Mouse (Mus musculus) thymus, postnatal 4 days (tissue): ENCODE results near the gene Arhgap5.

Experiments
- DNase-seq: peaks from one replicate; pipeline ENCODE4 v3.0.0; 2021

The Arhgap5 gene

DNA sequence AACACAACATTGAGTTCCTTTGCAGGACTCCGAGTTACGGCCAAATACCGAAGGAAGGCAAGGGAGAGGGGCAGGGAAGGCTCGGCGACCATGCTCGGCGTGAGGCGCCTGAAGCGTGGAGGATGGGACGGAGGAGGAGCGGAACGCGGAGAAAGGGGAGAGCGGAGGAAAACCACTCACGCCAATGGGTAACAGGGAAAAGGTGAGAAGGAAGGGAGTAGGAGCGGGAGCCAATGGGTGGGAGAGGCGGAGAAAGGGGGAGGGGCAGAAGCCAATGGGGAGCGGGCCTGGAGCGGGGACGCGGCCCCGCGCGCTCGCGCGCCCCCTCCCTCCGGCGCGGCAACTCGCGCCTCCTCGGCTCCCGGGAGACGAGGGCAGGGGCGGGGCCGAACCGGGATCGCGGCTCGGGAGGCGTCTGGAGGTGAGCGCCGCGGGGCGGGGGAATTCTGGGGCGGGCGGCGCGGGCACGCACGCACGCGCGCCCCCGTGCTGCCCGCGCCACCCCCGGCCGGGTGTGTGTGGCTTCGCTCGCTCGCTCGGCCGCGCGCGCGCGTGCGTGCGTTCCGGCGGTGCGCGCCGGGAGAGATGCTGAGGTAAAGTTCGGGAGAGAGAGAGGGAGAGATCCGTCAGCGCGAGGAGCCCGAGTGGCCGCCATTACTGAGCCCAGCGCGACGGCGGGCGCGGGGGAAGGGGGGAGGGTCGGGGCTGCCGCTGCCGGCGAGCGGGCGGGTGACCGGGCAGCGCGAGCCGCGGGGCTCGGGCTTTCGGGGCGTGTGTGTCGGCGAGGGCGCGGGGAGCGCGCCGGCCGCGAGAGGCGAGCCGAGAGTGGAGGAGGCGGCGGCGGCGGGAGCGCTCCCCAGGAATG lies at the start of gene Arhgap5:
Gene Arhgap5 (plus strand): TSS at position 517 of the 865 bp plus-strand sequence.
- peak; percentile 82 for DNase-seq

DNA sequence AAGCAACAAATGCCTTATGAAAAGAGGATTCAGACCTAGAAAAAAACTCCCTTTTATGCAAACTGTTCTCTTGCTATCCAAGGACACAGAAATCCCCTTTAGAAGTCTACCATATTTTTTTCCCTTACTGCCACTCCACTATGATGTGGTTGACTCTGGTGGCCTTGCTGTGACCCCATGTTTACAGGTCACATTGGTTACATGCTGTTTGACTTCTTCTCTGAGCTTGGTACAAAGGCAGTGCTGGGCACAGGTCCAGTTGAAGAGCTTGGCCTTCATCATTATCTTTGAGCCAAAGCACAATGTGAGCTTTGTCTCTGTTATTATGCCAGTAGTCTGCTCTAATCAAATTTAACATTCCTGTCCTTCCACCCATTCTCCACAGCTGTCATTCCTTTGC lies 39.2 kb upstream of the Arhgap5 start:
- no peak for DNase-seq

DNA sequence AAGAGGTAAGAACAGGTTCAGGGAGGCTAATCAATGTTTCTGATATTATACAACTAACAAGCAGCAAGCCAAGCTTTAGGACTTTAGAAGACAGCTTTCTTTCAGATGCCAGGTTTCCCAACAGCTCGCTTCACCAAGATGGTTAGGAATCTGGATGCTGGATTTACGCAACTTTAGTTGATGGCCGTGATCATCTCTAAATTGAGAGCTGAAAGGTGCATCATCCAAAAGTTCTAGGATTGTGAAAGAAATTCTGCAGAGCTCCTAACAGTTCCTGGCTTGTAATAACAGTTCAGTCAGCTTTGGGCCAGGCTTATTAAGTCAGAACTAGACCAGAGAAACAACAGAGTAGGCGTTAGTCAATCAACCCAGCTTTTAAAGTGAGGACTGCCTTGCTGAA lies 32.2 kb upstream of the Arhgap5 start:
- DNase-seq = no peak

DNA sequence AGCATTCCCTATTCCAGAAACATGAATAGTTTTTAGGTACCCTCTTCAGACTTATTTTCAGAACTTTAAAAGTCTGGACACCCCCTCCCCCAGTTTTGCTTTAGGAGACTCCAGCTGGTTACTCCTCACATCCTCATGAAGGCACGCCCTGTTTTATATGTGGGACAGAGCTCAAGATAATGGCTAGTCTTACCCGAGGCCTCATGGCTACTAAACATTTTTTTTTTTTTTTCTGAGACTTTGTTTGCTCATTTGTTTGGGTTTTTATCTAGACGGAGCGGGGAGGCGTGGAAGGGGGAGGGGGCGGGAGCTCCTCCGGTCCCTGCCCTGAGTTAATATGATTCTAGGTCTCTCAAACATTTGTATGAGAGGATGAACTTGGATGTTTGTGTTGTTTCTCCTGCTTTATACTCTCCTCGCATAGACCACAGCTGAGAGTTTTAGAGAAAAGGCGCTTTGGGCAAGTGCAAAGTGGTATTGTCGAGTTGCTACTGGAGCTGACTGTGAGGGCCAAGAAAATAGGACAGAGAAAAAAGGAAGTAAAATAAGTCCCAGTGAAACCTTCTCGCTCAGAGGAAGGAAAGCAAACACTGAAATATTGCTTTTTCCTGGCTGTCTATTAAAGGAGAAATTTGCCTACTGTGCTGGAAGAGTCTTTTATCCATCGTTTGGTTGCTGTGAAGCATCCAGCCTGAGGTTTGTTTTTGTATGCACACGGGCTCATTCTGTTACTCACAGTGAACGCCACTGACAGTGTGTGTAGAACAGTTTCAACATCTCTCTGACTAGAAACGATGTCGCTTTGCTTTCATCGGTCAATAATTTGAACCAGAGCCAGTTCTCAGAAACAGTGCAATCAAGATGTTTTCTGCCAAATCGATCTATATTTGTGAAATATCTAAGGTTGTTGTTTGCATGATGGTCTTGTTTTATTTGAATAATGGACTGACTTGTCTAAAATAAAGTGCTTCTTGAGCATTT lies 29.5 kb upstream of the Arhgap5 start:
- DNase-seq = no peak

DNA sequence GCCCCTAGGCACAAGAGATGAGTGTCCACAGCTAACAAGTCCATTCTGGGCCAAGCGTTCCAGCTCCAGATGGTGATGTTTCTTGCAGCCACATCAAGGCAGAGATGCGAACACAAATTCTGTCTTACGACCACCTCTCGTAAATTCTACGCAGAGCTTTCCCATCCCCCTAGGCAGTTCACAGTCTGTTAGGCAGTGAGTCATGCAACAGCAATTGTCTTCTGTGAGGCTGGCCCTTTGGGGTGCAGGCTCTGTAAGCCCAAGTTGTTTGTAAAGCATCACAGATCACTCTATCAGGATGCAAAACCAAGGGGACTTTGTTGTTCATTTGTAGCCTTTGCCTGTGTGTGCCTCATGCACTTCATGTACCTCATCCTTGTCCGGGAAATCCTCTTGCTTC lies 27.7 kb upstream of the Arhgap5 start:
- no peak for DNase-seq

DNA sequence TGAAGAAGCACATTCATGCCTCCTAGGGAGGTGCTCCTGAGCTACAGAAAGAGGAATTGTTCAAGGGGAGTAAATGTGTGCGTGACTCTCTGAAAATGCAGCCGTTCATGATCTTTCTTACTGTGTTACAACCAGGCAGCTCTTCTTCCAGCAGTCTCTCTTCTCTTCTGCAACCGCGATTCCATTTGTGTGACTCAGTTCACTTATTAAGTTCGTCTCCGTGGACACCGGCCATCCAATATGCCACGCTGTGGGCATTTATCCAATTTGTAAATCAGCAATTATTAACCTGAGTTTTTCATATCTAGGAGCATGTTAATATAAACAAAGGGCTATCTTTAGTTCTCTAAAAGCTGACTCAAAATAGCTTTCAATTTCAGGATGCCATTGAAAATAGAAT lies 25.2 kb upstream of the Arhgap5 start:
- DNase-seq = no peak

DNA sequence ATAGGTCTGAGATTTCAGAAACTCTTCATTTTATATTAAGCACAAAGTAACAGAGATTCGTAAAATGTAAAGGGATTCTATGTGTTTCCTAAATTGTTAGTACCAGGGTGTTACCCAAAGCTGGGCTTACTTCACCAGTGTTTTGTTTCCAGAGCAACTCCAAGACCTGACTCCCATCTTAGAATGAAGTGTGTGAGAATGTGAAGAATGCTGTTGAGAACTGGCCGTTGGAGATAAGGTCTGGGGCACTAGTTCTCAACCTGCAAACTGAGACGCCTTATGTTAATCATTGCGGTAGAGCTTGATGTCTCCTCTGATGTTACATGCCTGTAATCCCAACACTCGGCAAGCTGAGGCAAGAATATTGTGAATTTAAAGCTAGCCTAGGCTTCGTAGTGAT lies 24.4 kb upstream of the Arhgap5 start:
- no peak for DNase-seq

DNA sequence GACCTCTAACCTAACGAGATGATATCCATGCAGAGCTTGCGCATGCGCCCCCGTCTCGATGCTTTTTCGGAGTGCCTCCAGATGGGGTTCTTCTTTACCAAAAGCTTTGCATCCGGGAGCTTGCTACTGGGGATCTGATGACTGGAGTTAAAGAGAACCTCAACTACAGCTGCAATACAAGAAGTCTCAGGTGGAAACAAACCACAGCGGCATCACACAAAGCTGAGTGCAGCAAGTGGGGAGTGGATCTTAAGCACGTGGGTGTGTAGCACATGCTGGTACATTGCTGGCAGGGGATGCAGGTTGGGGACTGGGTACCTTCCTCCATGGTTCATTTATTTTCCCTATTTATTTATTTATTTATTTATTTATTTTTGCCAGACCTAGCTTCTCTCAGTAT lies 22.9 kb upstream of the Arhgap5 start:
- DNase-seq = peak; percentile 57

DNA sequence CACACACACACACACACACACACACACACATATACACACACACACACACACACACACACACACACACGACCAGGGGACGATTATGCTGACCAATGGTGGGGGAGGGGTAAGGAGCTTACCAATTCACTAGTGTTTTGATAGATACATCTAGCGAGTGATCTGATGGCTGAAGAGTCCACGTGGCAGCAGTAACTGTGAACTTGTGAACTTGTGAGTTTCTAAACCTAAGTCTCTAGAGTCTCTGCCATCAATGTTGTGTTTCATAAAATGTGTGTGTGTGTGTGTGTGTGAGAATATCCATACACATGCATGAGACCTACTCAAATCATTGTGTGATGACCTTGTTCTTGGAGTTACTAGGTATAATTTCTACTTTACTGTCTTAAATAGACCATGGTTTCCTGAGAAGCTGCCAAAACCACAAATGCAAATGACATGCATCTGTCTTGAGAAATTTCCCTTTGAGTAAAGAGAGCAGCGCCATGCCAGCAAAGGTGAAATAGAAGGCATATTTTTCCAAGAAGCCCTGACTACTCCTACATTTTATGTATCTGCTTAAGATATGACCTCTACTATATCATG lies 21.7 kb upstream of the Arhgap5 start:
- no peak for DNase-seq

DNA sequence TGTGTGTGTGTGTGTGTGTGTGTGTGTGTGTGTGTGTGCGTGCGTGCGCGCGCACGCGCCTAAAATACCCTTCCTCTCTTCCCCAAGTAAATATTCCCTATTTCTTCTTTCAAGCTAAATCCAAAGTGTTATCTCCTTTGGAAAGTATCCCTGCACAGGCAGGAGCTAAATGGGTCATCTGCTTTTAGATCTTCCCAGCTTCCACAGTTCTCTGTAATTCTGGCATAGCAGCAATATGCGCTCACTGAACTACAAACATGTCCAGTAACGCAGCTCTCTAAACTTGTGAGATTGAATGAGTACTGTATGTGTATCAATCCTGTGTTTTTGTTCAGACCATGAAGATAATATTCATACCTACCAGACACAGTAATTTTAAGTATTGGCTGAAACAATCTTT lies 20.6 kb upstream of the Arhgap5 start:
- no peak for DNase-seq

DNA sequence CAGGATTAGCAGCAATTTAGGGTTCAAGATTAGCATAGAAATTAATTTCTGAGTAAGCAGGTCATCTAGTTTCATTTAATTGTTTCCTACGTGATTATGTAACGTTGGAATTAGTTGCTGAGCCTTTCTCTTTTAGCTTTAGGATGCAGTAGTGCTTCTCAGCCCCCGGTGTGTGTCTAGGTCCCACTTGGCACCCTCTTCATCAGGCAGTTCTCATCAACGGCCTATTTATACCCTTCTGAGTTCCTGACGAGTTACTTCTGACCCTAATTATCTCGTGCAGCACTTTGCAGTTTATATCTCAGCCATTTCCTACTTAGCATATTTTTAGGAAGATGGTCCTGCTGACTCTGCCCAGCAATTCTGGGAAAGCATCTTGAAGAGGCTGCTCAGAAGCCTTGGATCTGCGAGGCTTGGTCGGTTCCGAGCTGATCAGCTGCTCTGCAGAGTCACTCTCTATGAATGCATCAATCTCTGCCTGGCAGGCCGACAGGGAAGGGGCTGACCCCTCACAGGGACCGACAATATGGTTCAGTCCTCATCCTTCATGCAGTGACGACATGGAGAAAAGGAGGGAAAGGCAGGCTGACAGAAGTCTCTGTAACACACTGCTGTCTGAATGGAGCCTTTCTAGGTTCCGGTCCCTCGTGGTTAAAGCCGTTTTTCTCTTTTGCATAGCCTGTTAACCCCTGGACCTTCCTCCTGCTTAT lies 15.4 kb upstream of the Arhgap5 start:
- DNase-seq = no peak

DNA sequence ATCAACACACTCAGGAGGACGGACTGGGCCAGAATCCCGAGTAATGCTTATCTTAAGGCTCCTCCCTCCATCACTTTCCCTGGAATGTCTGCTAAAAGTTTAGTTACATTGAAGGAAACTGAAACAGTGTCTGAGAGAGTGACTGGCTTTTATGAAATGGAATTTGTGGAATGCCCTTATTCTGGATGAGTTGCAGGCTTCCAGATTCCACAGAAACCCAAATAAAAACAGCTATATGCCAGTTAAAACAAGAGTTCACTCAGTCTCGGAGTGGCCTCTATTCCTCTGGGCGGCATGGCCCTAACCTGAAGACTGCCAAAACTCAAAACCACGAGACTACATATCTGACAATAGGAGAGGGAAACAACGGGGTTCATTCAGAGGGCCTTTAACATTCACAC lies 10.5 kb upstream of the Arhgap5 start:
- no peak for DNase-seq

DNA sequence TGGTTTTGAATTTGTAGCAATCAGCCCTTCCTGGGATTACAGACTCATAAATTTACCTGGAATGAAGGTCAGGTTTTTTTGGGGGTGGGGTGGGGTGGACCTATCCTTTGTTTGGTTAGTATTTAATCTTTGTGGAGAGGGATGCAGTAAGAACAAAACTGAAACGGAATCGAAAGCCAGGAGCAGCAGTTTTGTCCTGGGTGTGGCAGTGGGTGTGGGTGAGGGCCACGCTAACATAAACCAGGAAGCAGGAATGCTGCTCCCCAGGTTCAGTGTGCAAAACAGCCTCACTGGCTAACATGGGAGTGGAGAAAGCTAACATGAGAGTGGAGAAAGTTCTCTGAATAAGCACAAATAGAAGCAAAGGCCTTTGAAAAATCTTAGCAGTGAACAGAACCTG lies 6.6 kb upstream of the Arhgap5 start:
- DNase-seq = no peak

DNA sequence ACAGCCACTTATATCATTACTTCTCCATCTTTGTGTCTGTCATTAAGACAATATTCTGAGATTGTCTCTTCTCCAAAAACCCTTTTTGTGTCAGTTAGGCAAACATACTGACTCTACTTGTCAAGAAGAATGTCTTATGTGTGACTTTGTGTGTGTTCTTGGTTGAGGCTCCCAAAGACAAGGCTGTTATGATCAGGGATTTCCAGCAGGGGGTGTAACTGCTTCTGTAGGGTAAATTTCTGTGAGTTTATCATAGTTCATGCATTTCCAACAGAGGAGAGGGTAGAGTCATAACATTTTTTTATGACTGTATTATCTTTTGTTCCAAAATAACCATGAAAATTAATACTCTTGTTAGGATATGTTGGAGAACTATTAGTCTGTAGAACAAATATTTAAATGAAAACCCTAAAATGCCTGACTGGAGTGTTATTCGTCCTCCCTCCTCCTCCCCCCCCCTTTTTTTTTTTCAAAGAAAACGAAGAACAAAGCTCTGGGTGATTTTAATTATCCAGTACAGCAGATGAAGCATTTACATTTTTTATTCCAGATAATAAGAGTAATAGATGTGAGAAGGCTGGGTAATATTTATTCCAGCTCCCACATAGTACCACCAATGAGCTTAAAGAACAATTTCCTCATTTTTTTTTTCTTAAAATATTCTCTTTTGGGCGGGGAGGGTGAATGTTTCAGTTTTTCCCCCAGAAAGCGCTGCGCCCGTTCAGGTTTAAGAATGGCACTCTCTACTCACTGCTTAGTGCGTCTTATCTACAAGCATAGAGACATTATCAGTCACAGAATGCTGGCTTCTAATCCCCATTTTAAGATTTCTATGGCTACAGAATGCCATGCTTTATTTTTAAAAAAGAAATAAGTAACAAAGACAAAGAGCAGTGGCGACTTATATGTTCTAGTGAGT lies 2.6 kb upstream of the Arhgap5 start:
- peak; percentile 55 for DNase-seq

DNA sequence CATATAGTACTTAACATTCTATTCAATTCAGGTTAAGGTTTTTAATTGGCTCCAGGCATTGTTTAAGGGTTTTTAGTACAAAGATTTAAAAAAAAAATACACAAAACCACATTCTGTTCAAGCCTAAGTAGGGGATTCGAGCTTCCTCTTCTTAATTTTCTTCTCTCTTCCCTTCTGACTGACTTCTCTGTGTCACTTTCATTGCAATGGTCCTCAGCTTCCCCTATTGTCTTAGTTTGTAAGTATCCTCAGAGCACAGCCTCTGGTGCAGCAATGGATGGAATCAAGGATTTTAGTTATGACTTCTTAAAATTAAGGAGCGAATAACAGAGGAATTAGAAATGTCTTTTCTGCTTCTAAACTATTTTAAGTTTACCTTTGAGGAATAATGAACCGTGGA lies 1.6 kb upstream of the Arhgap5 start:
- DNase-seq = no peak

DNA sequence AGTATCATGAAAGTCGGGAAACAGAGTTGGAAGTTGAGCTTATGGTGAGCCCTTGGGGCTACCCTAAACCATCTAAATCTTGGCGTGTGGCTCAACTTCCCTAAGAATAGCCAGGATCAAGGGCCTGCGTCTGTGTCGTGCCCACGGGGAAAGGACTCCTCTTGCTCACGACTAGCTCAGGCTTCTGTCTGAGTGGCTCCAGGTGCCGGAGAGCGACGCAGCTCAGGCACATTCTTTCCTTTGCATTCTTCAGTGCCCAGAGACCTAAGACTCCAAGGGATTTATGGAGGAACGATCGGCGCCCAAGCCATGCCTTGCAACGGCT lies 679 bp upstream of the Arhgap5 start:
- no peak for DNase-seq

DNA sequence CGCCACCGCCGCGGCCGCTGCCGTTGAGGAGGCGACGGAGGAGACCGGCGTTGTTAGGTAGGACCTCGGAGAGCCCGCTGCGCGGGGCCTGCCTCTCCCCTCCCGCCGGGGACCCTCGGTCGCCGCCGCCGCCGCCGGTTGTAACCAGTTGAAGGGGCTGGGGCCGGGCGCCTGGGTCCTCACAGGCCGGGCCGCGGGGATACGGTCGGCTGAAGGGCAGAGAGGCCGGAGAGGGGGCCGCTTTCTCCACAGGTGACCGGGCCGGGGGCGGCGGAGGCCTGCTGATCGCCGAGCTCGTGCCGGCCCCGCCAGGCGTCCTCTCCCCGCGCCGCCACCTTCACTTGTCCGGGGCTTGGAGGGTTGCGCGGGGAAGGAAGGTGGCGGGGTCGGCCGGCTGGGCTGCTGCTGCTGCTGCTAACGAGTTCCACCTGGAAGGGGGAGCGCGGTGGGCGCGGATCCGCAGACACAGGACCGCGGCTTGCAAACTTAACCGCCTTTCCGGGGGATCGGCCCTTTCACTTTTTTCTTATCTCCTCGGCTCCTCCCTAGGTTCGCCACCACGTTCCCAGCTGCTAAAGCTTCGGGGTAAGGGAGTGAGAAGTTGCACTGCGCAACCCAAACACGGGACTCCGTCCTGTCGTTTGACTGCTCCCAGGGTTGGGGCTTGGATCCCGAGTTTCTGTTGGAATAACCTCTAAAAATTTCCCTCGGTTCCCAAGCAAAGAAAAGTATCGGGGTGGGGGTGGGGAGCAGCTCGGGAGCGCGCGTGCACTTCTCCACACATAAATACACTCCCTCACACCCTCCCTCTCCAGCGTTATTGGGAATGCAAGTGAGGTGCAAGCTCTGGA lies 784 bp downstream of the Arhgap5 start:
- peak; percentile 73 for DNase-seq

DNA sequence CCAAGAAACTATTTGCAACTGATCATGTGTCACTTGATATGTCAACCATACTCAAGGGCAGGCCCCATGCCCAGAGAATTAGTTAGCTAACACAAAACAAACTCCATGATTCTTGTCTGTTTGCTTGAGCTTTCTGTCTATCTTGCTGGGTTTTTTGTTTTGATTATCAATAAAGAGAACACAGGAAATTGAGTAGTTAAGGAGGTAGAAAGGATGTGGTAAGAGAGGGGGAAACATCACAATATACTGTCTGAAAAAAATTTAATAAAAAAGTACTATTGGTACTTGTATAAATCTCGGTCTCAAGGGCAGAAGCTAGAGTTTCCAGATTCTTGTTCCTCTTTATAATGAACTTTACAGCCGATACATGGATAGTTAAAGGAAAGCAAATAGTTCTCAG lies 20.9 kb downstream of the Arhgap5 start:
- DNase-seq = no peak

DNA sequence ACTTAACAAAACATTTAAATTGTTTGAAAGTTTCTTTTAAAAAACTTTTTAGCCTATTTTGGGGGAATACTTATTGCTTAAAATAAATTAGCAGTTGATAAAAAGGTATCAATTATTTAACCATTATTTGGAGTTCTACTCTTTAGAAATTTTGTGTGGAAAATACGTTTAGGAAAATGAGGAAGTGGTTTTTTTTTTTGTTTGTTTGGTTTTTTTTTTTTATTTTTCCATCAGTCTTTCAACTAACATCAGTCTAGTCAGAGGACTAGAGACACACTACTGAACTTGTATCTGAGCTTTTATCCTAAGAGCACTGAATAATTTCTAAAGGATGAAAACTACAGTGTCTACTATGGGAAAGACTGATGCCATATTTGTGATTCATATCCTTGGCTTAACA lies 21.7 kb downstream of the Arhgap5 start:
- no peak for DNase-seq

DNA sequence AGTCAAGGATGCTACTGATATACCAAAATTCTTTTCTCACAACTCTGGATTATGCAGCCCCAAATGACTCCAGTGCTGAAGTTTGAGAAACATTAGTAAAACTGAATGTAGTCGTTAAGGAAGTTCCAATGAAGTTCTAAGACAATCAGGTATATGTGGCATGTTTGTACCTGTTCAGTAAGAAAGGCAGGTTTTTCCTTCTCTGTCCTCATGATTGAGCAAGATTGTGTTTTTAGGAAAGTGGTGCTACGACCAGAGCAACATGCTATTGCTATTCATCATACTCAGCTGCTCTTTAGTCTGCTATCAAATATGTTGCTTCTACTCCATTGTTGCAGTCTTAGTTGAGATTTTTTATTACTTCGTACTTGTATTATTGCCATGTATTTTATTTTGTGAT lies 26.0 kb downstream of the Arhgap5 start:
- no peak for DNase-seq

DNA sequence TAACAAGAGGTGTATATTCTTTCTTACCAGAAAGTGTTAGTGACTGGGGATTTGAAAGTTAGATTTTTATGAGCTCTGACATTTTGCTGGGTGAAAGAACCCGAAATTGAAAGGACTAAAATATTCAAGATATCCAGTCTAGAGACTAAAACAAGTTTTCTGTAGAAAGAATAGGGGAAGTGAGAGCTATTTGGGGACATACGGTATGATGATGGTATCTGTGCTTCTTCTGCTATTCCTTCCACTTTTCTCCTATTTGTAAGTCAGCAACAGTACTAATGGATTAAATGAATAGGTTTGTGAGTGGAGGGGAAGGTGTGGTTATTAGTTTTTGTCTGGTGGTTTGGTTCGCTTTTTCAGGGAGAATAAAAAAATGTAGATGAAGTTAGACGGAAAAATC lies 37.5 kb downstream of the Arhgap5 start:
- no peak for DNase-seq
